Mouse (Mus musculus) midbrain, embryonic 13.5 days (tissue): ENCODE results near the gene Gm7356. TPM values are rescaled to one million over a fixed set of nuclear protein-coding genes. Genes with fewer than 3 reads are reported as not detected.
"Not testable (repeated sequence)": the region's sequence is repeated elsewhere in the genome, so short reads cannot be mapped to it uniquely, and the experiment has no call there.

Experiments
- ATAC-seq: fragments of 200-750 bp; cut with Nextera tagmentation; 2 replicates; pipeline ENCODE4 v1.8.0; 2017; ENCODE audit warnings: mild to moderate bottlenecking, moderate TSS enrichment, moderate library complexity
- H3K27ac ChIP-seq: fragments of 300-500 bp; sonication (generic); 2 replicates; pipeline ENCODE4 v1.5.1; 2015; ENCODE audit warnings: inconsistent platforms, mild to moderate bottlenecking, moderate library complexity
- H3K27me3 ChIP-seq: fragments of 300-500 bp; sonication (generic); 2 replicates; pipeline ENCODE4 v1.6.1; 2015; ENCODE audit warnings: mild to moderate bottlenecking, inconsistent platforms
- H3K36me3 ChIP-seq: fragments of 300-500 bp; sonication (generic); 2 replicates; pipeline ENCODE4 v1.6.1; 2015; ENCODE audit warnings: mild to moderate bottlenecking, inconsistent platforms
- H3K4me1 ChIP-seq: fragments of 300-500 bp; sonication (generic); replicated peaks from 2 replicates; pipeline ENCODE4 v1.6.1; 2015; ENCODE audit warnings: inconsistent platforms
- H3K4me2 ChIP-seq: fragments of 300-500 bp; sonication (generic); replicated peaks from 2 replicates; pipeline ENCODE4 v1.6.1; 2015; ENCODE audit warnings: moderate library complexity, mild to moderate bottlenecking, inconsistent platforms
- H3K4me3 ChIP-seq: fragments of 300-500 bp; sonication (generic); replicated peaks from 2 replicates; pipeline ENCODE4 v1.5.1; 2015; ENCODE audit warnings: mild to moderate bottlenecking, inconsistent platforms
- H3K9ac ChIP-seq: fragments of 300-500 bp; sonication (generic); replicated peaks from 2 replicates; pipeline ENCODE4 v1.6.1; 2015; ENCODE audit warnings: mild to moderate bottlenecking, inconsistent platforms
- H3K9me3 ChIP-seq: fragments of 300-500 bp; sonication (generic); 2 replicates; pipeline ENCODE4 v1.6.1; 2016; ENCODE audit warnings: mild to moderate bottlenecking, inconsistent platforms
- WGBS: fragments of 180-500 bp; shearing (Covaris S2); methylation state at CpG from one replicate; pipeline ENCODE4 v1.1.7; 2015; 5-methylcytosine and 5-hydroxymethylcytosine counted together
- polyA plus RNA-seq: library from polyadenylated mRNA; unstranded; fragments of >200 nt; fragmentation: Nextera tagmentation; extraction: Ambion mirVana; gene quantifications from 2 replicates; pipeline ENCODE4 v1.2.1, GENCODE M21; 2015

Gene Gm7356
- not detected in 2 replicates for polyA plus RNA-seq

- not testable (repeated sequence) for H3K4me2 ChIP-seq, ATAC-seq, H3K4me3 ChIP-seq, H3K9ac ChIP-seq, H3K4me1 ChIP-seq, H3K27ac ChIP-seq, H3K27me3 ChIP-seq, H3K9me3 ChIP-seq, H3K36me3 ChIP-seq
- WGBS: 67% methylated on average over 4 of the region's 4 CpGs
Measured at GRCm38 (mm10) chr17:14003604-14004003, at the start of gene Gm7356. TSS of gene Gm7356 (minus strand) at chr17:14003704.

- not testable (repeated sequence) for H3K9ac ChIP-seq, H3K4me2 ChIP-seq, H3K4me1 ChIP-seq, H3K36me3 ChIP-seq, H3K27ac ChIP-seq, H3K9me3 ChIP-seq, H3K4me3 ChIP-seq, ATAC-seq, H3K27me3 ChIP-seq
- 86% methylated on average over 1 of the region's 2 CpGs for WGBS
Measured at GRCm38 (mm10) chr17:14041880-14042279, 38.4 kb upstream of the Gm7356 start.

- WGBS: 67% methylated on average over 1 of the region's 2 CpGs
- not testable (repeated sequence) for H3K9ac ChIP-seq, ATAC-seq
Measured at GRCm38 (mm10) chr17:14037012-14037411, 33.5 kb upstream of the Gm7356 start.

GRCm38 (mm10) chr17:14036113-14036512, 32.6 kb upstream of the Gm7356 start:
- not testable (repeated sequence) for H3K9me3 ChIP-seq, H3K27me3 ChIP-seq
- WGBS: 93% methylated on average over 3 of the region's 4 CpGs

More at GRCm38 (mm10) chr17:14037012-14037411, 33.5 kb upstream of the Gm7356 start:
- H3K4me3 ChIP-seq, H3K4me1 ChIP-seq, H3K27ac ChIP-seq, H3K27me3 ChIP-seq, H3K4me2 ChIP-seq, H3K9me3 ChIP-seq, H3K36me3 ChIP-seq: not testable (repeated sequence)

GRCm38 (mm10) chr17:13993425-13993824, 10.1 kb downstream of the Gm7356 start:
- H3K27me3 ChIP-seq, H3K27ac ChIP-seq, H3K4me2 ChIP-seq, H3K9ac ChIP-seq, H3K36me3 ChIP-seq, H3K9me3 ChIP-seq, H3K4me3 ChIP-seq, H3K4me1 ChIP-seq, ATAC-seq: not testable (repeated sequence)
- 65% methylated on average over 2 of the region's 2 CpGs for WGBS

More at GRCm38 (mm10) chr17:14036113-14036512, 32.6 kb upstream of the Gm7356 start:
- not testable (repeated sequence) for H3K27ac ChIP-seq, H3K36me3 ChIP-seq, H3K4me1 ChIP-seq, H3K9ac ChIP-seq, H3K4me3 ChIP-seq, H3K4me2 ChIP-seq, ATAC-seq

- WGBS: 81% methylated on average over 1 of the region's 1 CpGs
- H3K27ac ChIP-seq: no peak overlapping the region
- ATAC-seq: no peak
Measured at GRCm38 (mm10) chr17:13987690-13988089, 15.8 kb downstream of the Gm7356 start.

GRCm38 (mm10) chr17:13970796-13971195, 32.7 kb downstream of the Gm7356 start:
- not testable (repeated sequence) for H3K4me3 ChIP-seq, H3K4me1 ChIP-seq, H3K27me3 ChIP-seq, H3K9me3 ChIP-seq, ATAC-seq, H3K4me2 ChIP-seq, H3K9ac ChIP-seq, H3K36me3 ChIP-seq, H3K27ac ChIP-seq
- 88% methylated on average over 5 of the region's 5 CpGs for WGBS

More at GRCm38 (mm10) chr17:13987690-13988089, 15.8 kb downstream of the Gm7356 start:
- Histone ChIP-seq H3K4me2 (no peak overlapping the region), H3K4me1 (no peaks in the 10 kb centered on the region), H3K27me3 (no peaks in the 10 kb centered on the region), H3K9me3 (no peaks in the 10 kb centered on the region), H3K4me3 (no peak overlapping the region), H3K9ac (no peak overlapping the region), H3K36me3 (no peaks in the 10 kb centered on the region)

- not testable (repeated sequence) for ATAC-seq, H3K27ac ChIP-seq, H3K4me3 ChIP-seq, H3K4me1 ChIP-seq, H3K36me3 ChIP-seq, H3K27me3 ChIP-seq, H3K9me3 ChIP-seq, H3K4me2 ChIP-seq, H3K9ac ChIP-seq
- 68% methylated on average over 1 of the region's 2 CpGs for WGBS
Measured at GRCm38 (mm10) chr17:13969917-13970316, 33.6 kb downstream of the Gm7356 start.

- H3K27me3 ChIP-seq, ATAC-seq, H3K36me3 ChIP-seq, H3K4me2 ChIP-seq, H3K9ac ChIP-seq, H3K4me1 ChIP-seq, H3K27ac ChIP-seq, H3K9me3 ChIP-seq, H3K4me3 ChIP-seq: not testable (repeated sequence)
- 36% methylated on average over 1 of the region's 2 CpGs for WGBS
Measured at GRCm38 (mm10) chr17:13965048-13965447, 38.5 kb downstream of the Gm7356 start.

GRCm38 (mm10) chr17:13962245-13962644, 41.3 kb downstream of the Gm7356 start:
- H3K36me3 ChIP-seq, H3K27me3 ChIP-seq, H3K9ac ChIP-seq, H3K27ac ChIP-seq, ATAC-seq, H3K4me2 ChIP-seq, H3K9me3 ChIP-seq, H3K4me3 ChIP-seq, H3K4me1 ChIP-seq: not testable (repeated sequence)
- WGBS: 96% methylated on average over 3 of the region's 3 CpGs

- H3K9ac ChIP-seq, H3K27ac ChIP-seq, H3K4me2 ChIP-seq, H3K36me3 ChIP-seq, H3K9me3 ChIP-seq, ATAC-seq, H3K4me3 ChIP-seq, H3K27me3 ChIP-seq, H3K4me1 ChIP-seq: not testable (repeated sequence)
- WGBS: 64% methylated on average over 1 of the region's 2 CpGs
Measured at GRCm38 (mm10) chr17:13958129-13958528, 45.4 kb downstream of the Gm7356 start.

- not testable (repeated sequence) for H3K27me3 ChIP-seq, H3K9me3 ChIP-seq, ATAC-seq, H3K9ac ChIP-seq, H3K36me3 ChIP-seq, H3K27ac ChIP-seq, H3K4me2 ChIP-seq, H3K4me1 ChIP-seq, H3K4me3 ChIP-seq
- 93% methylated on average over 1 of the region's 1 CpGs for WGBS
Measured at GRCm38 (mm10) chr17:13951570-13951969, 51.9 kb downstream of the Gm7356 start.
